Mouse (Mus musculus): ENCODE measurements around the gene Hmgcll1. TPM values are rescaled to one million over a fixed set of nuclear protein-coding genes. Genes with fewer than 3 reads are reported as not detected.

Hmgcll1 gene
- polyA plus RNA-seq, 1 experiment from 2014 or later: 0.70 TPM

GRCm38 (mm10) chr9:76168355-76168754 lies 153.7 kb downstream of the Hmgcll1 start:
- DNase-seq (ENCODE audit: low spot score) (no peak), ATAC-seq (replicated peaks; ENCODE audit: low FRiP score) (no peak)
- H3K4me1 ChIP-seq (replicated peaks; ENCODE audit: control insufficient read depth, insufficient read depth, low read length): no peaks in the 10 kb centered on the region
- WGBS: 46% methylated on average over 3 of the region's 3 CpGs
- H3K27me3 ChIP-seq (replicated peaks; ENCODE audit: control insufficient read depth, insufficient read depth, low read length): no peaks in the 10 kb centered on the region
- no peaks in the 10 kb centered on the region for H3K9me3 ChIP-seq (ENCODE audit: control insufficient read depth, low read length)
- H3K4me3 ChIP-seq (ENCODE audit: low read depth, low read length): no peak overlapping the region
- no peak overlapping the region for H3K27ac ChIP-seq (ENCODE audit: low read depth, low read length)
- H3K36me3 ChIP-seq (ENCODE audit: control insufficient read depth, insufficient read depth, low read length): no peaks in the 10 kb centered on the region
- H3K9ac ChIP-seq (ENCODE audit: low read depth, low read length): no peak overlapping the region
- no peak overlapping the region for H3K4me2 ChIP-seq

- Histone ChIP-seq H3K4me1 (replicated peaks; ENCODE audit: control insufficient read depth, insufficient read depth, low read length) (no peaks in the 10 kb centered on the region), H3K4me2 (no peak overlapping the region), H3K9ac (ENCODE audit: low read depth, low read length) (no peak overlapping the region), H3K4me3 (ENCODE audit: low read depth, low read length) (no peak overlapping the region), H3K27me3 (replicated peaks; ENCODE audit: control insufficient read depth, insufficient read depth, low read length) (no peaks in the 10 kb centered on the region), H3K36me3 (ENCODE audit: control insufficient read depth, insufficient read depth, low read length) (no peaks in the 10 kb centered on the region), H3K9me3 (ENCODE audit: control insufficient read depth, low read length) (no peaks in the 10 kb centered on the region), H3K27ac (ENCODE audit: low read depth, low read length) (no peak overlapping the region)
- ATAC-seq (replicated peaks; ENCODE audit: low FRiP score) (no peak), DNase-seq (ENCODE audit: low spot score) (no peak)
- 76% methylated on average over 5 of the region's 5 CpGs for WGBS
Observed at GRCm38 (mm10) chr9:76172686-76173295, 158.1 kb downstream of the Hmgcll1 start.

DNA sequence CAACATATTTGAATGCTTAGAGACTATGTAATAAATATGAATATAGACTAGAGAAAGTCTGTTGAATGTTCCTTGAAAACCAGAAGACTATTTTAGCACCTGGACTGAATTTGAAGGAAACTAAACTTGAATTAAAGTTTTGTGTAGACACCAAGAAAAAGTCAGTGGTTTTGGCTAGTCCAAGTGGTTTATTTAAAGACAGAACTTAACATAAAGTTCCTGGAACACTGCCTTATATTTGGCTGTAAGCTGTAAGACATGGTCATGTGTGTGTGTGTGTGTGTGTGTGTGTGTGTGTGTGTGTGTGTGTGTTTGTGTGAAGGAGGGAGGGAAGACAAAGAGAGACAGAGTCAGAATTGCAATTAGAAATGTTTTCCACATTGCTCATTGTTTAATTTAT lies 164.6 kb downstream of the Hmgcll1 start:
- Histone ChIP-seq H3K27me3 (replicated peaks; ENCODE audit: control insufficient read depth, insufficient read depth, low read length) (no peaks in the 10 kb centered on the region), H3K4me2 (no peak overlapping the region), H3K9ac (ENCODE audit: low read depth, low read length) (no peak overlapping the region), H3K4me3 (ENCODE audit: low read depth, low read length) (no peak overlapping the region), H3K36me3 (ENCODE audit: control insufficient read depth, insufficient read depth, low read length) (no peaks in the 10 kb centered on the region), H3K27ac (ENCODE audit: low read depth, low read length) (no peak overlapping the region), H3K9me3 (ENCODE audit: control insufficient read depth, low read length) (no peaks in the 10 kb centered on the region), H3K4me1 (replicated peaks; ENCODE audit: control insufficient read depth, insufficient read depth, low read length) (no peaks in the 10 kb centered on the region)
- no peak for ATAC-seq (replicated peaks; ENCODE audit: low FRiP score)
- DNase-seq (ENCODE audit: low spot score): no peak

Other genes starting within 250 kb of the Hmgcll1 start
- gene Bmp5, start 239.5 kb upstream of the Hmgcll1 start, polyA plus RNA-seq (2014; fragmentation: Nextera tagmentation; extraction: Ambion mirVana): 3.8 and 4.6 TPM in 2 replicates
- not detected in 2 replicates for gene Gfral, start 198.8 kb downstream of the Hmgcll1 start, polyA plus RNA-seq (2014; fragmentation: Nextera tagmentation; extraction: Ambion mirVana)

Data from liver, embryonic 11.5 days (tissue).